Mouse (Mus musculus) kidney, adult 11 months (tissue): ENCODE results near the gene Abcb9.

Experiments used
- DNase-seq: peaks from one replicate; pipeline ENCODE4 v3.0.0; 2022

Gene Abcb9

DNA sequence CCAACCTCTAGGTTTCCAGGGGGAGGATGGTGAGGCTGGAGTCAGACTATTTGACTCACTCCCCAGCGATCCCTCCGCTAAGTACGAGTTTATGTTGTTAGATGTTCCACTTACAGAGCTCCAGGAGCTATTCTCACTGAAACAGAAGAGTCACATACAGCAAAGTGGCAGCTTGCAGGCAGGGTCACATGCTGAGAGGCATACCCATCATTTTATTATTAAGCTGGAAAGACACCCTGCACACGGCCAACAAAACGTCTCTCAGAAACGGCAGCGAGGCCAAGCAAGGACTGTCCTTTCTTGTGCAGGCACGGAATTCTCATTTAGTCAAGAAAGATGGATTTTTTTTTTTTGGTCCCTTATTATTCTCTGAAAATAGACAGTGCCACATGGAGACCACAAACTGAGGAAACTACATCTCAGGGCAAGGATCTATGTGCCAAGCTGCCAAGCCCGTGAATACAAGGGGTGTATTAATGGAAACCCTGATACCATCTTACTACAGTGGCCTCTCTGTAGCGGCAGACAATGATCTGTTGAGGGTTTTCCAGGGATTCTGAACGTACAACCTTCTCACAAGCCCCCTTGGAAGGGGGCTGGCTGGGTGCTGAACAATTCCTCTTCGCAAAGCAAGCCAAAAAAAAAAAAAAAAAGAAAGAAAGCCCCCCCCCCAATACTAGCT, 65.1 kb downstream of the Abcb9 start:
- no peak for DNase-seq

DNA sequence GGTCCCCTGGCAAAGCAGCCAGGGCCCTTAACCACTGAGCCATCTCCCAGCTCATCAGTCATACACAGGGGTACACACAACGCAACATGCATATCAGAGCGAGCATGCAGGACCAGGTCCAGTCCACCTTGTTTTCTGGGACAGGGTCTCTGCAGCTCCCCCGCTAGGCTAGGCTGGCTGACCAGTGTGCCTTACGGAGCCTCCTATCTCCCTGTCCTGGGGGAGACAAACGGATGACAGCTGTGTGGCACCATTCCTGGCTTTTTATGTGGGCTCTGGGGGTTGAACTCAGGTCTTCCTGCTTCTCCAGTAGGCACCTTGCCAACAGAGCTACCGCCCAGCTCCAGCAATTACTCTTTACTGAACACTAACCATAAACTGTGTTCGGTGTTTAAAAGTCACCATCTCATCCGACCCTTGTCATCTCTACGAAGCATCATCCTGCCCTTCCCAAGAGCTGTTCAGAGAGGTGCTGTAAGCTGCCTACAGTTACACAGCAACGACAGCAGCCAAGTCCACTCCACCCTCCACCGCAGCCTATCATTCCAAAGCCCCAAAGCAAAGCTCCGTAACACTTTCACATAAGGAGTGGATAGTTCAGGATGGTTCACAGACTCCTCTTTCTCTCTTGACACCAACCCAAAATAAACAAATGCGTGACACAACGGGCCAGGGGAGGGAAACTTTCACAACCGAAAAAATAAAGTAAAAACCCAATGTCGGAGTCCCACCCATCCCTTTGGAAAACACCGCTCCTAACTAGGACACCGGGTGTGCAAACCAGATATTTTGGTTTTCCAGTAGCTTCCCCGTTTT, 66.2 kb downstream of the Abcb9 start:
- DNase-seq: no peak

DNA sequence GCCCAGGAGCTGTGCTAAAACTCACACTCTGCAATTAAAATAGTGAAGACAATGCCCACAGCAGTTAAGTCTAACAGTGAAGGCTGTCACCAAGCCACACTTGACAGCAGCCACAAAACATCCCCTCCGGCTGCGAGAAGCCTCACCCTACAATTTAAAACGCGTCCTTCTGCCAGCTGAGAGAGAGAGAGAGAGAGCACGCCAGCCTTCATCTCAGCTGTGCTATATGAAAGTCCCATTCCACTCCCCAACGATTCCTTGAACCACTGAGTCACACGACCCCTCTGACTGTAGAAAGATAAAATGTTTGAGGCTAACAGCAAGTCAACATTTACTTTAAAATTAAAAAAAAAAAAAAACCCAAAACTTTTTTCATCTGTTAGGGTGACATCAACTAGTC, 66.9 kb downstream of the Abcb9 start:
- no peak for DNase-seq

DNA sequence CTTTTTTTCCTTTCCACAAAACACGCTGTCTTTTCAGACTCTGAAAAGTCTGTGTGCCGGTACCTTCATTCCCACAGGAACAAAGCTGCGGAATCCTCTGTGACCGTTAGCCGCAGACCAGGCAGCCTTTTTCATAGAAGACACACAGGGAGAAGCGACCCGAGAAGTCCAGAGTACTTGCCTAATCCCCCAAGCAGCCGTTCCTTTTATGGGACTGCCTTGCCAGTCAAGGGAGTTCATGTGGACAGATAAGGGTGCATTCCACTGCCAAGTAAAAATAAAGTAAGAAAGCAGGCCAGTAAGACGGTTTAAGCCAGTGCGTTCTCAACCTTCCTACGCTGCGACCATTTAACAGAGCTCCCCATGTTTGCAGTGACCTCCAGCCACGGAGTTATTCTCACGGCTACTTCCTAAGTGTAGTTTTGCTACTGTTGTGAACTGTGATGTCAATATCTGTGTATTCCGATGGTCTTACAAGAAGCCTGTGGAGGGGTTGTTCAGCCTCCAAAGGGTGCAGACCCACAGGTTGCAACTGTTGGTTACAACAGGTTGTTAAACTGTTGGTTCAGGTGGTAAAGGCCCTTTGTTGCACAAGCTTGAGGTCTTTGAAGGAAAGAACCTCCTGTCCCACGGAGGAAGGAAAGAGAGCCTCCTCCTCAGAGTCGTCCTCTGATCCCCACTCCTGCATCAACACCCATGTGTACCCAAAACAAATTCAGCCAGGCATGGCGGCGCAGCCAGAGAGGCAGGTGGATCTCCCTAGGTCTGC, 67.7 kb downstream of the Abcb9 start:
- DNase-seq: no peak

DNA sequence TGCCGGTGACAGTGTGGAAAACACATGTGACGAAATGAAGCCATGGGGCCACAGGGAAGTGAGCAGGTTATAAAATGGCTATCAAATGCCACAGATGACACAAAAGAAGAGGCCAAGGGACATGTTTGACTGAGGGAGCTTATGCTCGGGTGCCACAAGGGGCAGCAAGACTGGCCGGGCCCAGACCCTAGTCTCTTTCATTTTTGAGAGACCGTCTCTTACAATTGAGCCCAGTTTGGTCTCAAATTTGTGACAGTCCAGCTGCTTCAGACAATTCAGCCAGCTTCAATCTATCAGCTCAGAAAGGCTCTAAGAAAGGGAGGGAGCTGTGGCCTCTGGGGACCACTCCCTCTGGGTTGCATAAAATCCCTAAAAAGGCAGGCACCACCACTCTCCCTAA, 69.0 kb downstream of the Abcb9 start:
- no peak for DNase-seq

DNA sequence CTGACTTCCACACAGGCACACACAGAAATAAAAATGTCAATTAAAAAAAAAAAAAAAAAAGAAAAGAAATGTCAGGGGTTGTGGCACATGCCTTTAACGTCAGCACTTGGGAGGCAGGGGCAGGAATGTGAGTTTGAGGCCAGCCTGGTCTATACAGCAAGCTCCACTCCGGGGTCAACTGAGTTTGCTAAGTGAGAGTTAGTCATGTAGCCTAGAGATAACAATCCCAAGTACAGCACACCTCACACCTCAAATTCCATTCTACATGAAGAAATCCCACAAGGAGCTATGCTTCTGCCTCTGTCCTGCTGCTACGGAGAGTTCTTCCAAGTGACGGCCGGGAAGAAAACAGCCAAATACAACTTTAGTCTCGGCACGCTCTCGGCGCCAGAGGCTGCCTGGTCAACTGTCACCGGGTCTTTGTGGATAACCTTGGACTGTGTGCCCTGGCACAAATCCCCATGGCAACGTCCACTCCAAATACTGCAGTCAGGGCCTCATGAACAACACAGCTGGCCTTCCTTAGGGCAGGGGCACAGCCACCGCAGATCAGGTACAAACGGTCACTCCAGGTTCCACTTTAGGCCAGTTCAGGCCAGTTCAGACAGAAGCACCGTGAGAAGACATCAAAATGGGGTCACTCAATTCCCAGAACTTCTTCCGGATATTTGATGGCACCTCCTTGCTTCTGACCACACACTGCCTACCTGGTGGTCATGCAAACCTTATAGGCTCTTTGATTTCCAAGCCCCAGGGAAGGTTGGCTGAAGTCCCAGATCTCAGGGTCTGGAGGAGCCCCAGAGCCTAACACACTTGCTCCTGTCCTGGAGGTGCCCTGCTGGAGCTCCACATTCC, 69.8 kb downstream of the Abcb9 start:
- DNase-seq: peak; percentile 87

DNA sequence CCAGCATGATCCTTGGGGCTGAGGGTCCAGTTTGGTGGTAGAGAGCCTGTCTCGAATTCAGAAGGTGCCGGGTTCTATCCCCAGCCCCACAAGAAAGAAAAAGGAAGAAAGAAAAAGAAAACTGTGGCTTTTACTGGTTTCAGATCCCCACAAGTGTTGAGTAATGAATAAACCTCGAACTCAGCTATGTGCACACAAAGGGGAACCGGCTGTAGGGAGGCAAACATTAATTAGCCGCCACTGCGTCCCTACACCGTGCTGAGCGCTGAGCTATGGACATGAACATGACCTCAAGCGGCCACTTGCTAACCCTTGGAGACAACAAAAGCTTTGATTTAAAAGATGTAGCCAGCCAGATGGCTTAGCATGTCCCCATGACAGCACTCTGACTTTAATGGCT, 70.5 kb downstream of the Abcb9 start:
- DNase-seq: no peak

DNA sequence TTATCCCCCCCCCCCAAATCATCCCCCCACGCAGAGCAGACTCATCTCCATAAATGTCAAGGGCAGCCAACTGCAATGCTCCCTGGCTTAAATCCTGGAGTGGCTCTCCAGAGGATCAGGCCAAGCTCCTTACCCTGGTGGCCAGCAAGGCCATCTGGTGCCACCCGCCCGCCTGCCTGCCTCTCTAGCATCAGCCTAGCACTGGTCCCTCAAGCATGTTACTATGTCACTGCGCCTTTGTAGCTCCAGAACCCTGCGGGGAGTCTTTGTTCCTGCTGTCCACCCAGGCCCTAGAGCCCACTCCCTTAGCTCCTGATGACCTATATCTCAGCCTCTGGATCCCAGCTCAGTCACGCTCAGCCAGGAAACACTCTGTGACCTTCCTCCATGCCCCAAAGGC, 70.9 kb downstream of the Abcb9 start:
- DNase-seq: no peak

DNA sequence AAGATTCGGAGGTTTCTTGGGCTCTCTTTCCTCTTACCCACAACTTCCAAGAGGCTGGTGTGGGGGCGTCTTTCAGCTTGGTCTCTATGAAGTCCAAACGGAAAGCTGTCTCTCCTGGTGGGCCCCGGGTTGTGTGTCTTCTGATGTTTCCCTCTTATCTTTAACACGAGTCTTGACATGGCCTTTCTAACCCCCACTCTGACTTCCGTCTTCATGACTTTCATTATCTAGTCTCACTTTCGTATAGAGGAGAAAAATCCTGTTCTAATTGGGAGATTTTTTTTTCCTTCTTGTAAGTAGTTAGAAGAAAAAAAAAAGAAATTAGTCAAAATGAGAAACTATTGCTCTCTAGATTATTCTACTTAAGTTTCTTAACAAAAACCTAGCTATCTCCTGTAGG, 73.2 kb downstream of the Abcb9 start:
- DNase-seq: no peak

DNA sequence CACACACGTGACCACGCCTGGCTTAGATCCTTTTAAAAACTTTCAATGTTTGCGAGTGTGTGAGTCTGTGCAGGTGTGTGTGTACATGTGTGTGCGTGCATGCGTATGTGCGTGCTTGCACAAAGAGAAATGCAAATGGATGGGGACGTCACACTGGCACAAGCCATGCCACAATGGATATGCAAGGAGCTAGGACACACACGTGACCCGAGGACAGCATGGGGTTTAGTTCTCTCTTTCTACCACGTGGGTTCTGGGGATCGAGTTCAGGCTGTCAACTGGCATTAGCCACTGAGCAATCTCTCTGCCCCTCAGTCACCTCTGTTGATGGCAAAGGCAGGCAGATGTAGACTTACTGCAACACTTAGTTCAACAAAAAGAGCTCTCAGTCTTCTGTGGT, 73.9 kb downstream of the Abcb9 start:
- DNase-seq: no peak

DNA sequence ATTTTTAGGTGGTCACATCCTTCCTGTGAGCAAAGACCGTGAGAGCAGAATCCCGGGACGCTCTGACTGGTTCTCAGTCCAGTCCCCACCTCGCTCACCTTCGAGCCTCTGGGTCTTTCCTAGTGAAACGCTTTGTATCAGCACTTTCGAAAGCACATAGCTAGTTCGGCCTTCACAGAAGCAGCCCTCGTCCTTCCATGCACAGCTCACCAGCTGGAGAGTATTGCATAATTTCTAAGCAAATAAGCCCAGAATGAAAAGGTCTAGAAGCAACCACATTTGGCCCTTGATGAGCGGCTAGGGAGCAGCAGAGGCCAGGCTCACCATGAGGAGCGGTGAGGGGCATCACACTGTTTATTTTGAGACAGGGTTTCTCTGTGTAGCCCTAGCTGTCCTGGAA, 74.5 kb downstream of the Abcb9 start:
- DNase-seq: no peak

DNA sequence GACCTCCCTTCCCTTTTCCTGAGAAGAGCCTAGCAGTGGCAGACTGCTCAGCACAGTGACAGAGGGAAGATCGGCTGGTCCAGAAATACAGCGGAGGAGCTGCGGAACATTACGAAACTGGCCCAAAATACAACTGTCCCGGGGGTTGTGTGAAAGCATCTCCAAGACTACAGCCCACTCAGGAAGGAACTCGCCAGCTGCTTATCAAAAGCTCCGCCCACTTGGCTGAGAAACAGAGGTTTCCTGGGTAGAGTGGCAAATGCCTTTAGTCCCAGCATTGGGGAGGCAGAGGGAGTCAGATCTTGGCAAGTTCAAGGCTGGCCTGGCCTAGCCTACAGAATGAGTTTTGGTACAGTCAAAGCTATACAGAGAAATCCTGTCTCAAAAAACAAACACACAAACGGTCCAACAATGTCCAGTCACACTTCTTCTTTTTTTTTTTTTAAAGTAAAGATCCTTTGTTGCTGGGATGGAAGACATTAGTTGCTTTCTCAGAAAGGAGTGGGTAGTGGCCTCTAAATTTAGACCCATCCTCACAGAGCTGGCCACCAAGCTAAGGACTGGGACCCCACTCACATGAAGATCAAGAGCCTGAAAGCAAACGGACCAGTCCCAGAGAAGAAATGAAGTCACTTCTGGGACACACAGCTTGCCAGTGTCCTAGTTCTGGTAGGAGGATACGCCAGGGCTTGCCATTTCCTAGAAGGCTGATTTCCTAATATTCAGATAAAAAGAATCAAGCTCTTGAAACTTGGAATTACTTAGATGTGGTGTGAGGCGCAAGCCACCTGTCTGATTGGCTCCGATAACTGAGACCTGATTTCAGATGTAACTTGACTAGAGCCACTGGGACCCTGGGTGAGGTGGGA, 76.0 kb downstream of the Abcb9 start:
- DNase-seq: peak; percentile 64

DNA sequence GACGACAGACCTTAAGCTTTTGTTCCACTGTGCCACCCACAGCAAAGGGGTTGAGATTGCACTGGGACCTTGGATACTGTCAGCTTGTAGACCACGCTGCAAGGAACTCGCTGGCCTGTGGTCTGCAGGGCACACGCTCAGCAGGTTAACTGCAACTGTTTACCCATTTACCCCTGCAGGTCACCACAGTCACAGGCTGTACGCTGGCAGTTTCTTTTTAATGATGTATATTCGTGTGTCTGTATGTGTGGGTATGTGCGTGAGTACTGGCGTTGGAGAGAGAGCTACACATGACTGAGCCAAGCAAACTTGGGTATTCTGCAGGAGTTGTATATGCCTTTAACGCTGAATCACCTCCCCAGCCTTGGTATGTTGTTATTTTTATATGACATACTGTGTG, 76.9 kb downstream of the Abcb9 start:
- no peak for DNase-seq

DNA sequence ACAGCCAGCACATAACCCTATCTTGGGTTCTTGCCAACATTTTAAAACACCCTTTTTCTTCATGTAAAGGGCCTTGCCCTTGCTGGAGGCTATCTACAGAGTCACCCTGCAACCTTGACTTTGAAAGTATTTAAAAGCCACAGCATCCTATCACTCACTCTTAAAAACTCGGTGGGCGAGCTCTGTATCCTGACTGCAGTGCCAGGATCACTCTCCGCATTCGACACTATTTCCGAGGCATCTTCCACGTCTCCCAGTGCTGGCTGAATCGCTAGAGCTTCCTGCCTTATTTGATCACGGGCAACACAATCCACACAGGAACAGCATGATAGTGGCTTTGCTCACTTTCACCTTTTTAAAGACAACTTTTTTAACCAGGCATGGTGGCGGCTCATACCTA, 77.7 kb downstream of the Abcb9 start:
- DNase-seq: no peak

DNA sequence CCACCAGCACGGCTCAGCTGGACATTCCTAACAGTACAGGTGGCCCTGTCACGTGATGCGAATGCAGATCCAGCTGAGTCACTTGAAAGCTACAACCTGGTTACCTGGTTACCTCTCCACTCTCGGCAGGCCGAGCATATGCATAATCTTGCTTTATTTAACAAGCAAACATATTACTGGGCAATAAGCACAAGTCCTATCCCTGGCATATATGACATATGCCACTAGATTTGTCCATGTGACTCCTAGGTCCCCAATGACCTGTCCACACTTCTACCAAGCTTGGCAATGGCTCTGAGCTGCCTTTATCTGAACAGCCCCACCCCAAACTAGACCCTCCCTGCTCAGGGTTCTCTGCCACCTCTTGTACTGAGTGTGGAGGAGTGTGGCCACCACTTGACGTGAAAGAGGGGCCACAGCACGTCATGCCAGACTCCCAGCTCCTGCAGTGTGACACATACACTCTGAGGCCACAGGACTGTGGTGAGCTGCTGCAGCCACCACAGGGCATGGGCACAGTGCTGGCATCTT, 79.2 kb downstream of the Abcb9 start:
- no peak for DNase-seq

DNA sequence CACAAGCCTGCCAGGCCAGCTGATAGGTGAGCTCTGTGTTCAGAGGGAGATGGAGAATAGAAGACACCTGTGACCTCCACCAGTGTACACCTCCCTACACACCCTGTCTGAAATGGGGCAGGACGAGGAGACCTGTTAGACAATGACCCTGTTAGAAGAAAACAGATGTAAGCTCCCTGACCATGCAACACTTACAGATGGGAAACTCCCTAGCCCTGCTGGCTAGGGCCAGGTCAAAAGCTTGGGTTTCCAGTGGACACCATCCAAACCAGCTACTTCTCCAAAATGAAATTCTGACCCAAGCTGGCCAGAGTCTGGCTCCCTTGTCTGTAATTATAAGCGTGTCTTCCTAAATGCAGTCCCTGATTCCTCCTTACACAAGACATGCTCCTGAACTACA, 79.9 kb downstream of the Abcb9 start:
- DNase-seq: no peak

DNA sequence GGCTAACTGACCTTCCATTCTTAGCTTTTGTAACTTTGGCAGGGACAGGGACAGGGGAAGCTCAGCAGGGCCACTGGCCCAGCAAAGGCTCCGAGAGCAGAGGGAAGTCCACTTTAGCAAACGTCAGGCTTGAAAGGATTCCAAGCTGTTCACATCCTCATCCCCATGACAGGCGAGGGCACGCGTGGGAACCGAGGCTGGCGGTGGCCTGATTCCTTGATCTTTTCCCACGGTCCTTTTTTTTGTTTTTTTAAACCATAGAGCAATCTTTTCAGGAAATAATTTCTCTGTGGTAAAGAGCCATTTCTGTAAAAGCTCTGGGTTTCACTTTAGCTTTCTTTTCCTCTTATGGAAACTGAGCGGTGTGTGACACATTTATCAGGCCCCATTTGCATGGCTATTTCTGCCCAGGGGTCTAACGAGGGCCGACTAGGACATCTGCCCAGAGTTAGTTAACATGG, 80.8 kb downstream of the Abcb9 start:
- peak; percentile 58 for DNase-seq

DNA sequence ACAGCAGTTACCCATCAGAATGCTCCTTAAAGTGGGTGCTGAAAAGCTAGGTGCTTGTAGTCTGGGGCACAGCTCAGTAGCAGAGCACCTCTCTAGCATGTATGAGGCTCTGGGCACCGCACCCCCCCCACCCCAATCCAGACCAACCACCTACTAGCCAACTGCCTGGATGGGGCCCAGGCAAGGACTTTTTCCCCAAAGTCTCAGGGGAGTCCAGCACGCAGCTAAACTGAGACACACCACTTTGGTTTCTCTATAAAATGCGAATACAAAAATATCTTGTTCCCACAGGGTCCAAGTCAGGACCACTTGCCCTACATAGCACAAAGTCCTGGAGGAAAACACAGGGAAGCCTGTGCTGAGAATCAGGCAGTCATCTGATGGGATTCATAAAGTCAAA, 81.4 kb downstream of the Abcb9 start:
- DNase-seq: no peak

DNA sequence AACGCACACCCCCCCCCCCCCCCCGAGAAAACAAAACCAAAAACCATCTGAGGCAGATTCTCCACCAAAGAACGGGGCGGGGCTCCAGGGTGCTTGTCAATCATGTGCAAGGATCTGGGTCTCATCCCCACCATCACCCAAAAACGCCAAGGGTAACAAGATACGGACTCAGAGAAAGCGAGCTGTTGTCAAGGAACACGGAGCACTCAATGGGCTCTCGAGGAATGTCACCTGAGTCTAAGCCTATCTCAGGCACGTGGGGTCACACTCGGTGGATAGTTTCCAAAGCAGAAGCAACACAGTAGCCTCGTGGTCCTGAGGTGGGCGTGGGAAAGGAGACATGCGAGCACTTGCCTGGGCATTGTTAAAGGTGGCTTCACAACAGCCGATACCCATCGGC, 81.9 kb downstream of the Abcb9 start:
- no peak for DNase-seq

DNA sequence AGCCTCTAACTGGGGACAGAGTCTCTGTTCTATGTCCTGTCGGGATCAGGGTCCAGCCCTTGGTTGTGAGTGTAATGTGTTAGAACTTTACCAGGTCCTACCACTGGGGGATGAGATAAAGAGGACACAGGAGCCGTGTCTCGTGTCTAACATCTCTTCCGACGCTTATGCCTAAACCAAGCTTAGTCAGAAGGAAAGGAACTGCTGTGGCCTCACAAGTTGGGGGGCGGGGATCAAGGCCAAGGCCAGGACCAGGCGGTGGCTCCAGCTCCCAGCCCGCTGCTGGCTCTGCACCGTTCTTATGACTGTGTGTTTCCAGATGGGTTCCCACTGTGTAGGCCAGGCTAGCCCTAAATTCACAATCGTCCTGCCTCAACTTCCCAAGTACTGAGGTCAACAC, 82.7 kb downstream of the Abcb9 start:
- no peak for DNase-seq

DNA sequence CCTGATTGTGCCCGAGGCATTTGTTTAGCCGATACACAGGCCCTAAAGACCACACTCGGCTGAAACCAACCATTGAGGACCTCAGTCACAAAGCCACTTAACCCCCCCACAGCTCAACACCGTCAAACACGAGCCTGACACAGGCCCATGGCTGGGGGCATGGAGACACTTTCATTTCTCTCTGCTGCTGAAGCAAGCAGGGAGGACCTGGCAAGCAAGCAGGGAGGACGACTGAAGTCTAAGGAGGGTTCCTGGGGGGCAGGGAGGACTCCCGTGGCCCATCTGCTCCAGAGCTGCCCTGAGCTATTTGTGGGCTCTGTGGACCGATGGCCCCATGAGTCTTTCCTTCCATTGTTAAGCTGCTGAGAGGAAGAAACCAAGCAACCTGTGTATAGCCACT, 83.7 kb downstream of the Abcb9 start:
- no peak for DNase-seq
